Mouse (Mus musculus): Measurements from ENCODE around the gene Bcam. TPM values are rescaled to one million over a fixed set of nuclear protein-coding genes. Genes with fewer than 3 reads are reported as not detected.

The Bcam gene
- polyA plus RNA-seq, 1 experiment from 2014 or later: 163 TPM

GRCm38 (mm10) chr7:19781741-19782140 is 10.9 kb upstream of the Bcam start:
- ATAC-seq (replicated peaks; ENCODE audit: insufficient number of reproducible peaks, low FRiP score, low TSS enrichment): no peak
- Histone ChIP-seq H3K4me1 (ENCODE audit: control insufficient read depth, insufficient read depth, low read length) (no peaks in the 10 kb centered on the region), H3K4me3 (ENCODE audit: low read depth, low read length) (no peak overlapping the region), H3K9me3 (replicated peaks; ENCODE audit: control insufficient read depth, low read length) (0 out of 2 replicates have a peak, but pooled peaks cover 2% of the 10 kb centered on the region), H3K27ac (ENCODE audit: low read depth, low read length) (no peak overlapping the region), H3K27me3 (ENCODE audit: control insufficient read depth, insufficient read depth, low read length) (no peaks in the 10 kb centered on the region), H3K36me3 (ENCODE audit: control insufficient read depth, insufficient read depth, low read length) (no peaks in the 10 kb centered on the region), H3K4me2 (no peak overlapping the region), H3K9ac (ENCODE audit: low read depth, low read length) (no peak overlapping the region)
- WGBS (ENCODE audit: insufficient replicate concordance): 84% methylated on average over 7 of the region's 7 CpGs

GRCm38 (mm10) chr7:19779903-19780302 is 9.1 kb upstream of the Bcam start:
- H3K9ac ChIP-seq (ENCODE audit: low read depth, low read length): no peak overlapping the region
- H3K27ac ChIP-seq (ENCODE audit: low read depth, low read length): no peak overlapping the region
- no peak for ATAC-seq (replicated peaks; ENCODE audit: insufficient number of reproducible peaks, low FRiP score, low TSS enrichment)
- H3K4me1 ChIP-seq (ENCODE audit: control insufficient read depth, insufficient read depth, low read length): no peaks in the 10 kb centered on the region
- H3K4me3 ChIP-seq (ENCODE audit: low read depth, low read length): no peak overlapping the region
- H3K27me3 ChIP-seq (ENCODE audit: control insufficient read depth, insufficient read depth, low read length): no peaks in the 10 kb centered on the region
- H3K9me3 ChIP-seq (replicated peaks; ENCODE audit: control insufficient read depth, low read length): 0 out of 2 replicates have a peak, but pooled peaks cover 2% of the 10 kb centered on the region
- WGBS (ENCODE audit: insufficient replicate concordance): 76% methylated on average over 4 of the region's 4 CpGs
- H3K4me2 ChIP-seq: no peak overlapping the region
- no peaks in the 10 kb centered on the region for H3K36me3 ChIP-seq (ENCODE audit: control insufficient read depth, insufficient read depth, low read length)

- Histone ChIP-seq H3K9ac (ENCODE audit: low read depth, low read length) (no peak overlapping the region), H3K4me2 (no peak overlapping the region), H3K9me3 (replicated peaks; ENCODE audit: control insufficient read depth, low read length) (0 out of 2 replicates have a peak, but pooled peaks cover 2% of the 10 kb centered on the region), H3K4me1 (ENCODE audit: control insufficient read depth, insufficient read depth, low read length) (no peaks in the 10 kb centered on the region), H3K27me3 (ENCODE audit: control insufficient read depth, insufficient read depth, low read length) (no peaks in the 10 kb centered on the region), H3K36me3 (ENCODE audit: control insufficient read depth, insufficient read depth, low read length) (no peaks in the 10 kb centered on the region), H3K4me3 (ENCODE audit: low read depth, low read length) (no peak overlapping the region), H3K27ac (ENCODE audit: low read depth, low read length) (no peak overlapping the region)
- WGBS (ENCODE audit: insufficient replicate concordance): 85% methylated on average over 8 of the region's 8 CpGs
- no peak for ATAC-seq (replicated peaks; ENCODE audit: insufficient number of reproducible peaks, low FRiP score, low TSS enrichment)
These were observed 7.8 kb upstream of the Bcam start for GRCm38 (mm10) chr7:19778645-19779044.

GRCm38 (mm10) chr7:19777049-19777723 is 6.4 kb upstream of the Bcam start:
- H3K36me3 ChIP-seq (ENCODE audit: control insufficient read depth, insufficient read depth, low read length): no peaks in the 10 kb centered on the region
- H3K27ac ChIP-seq (ENCODE audit: low read depth, low read length): no peak overlapping the region
- H3K9ac ChIP-seq (ENCODE audit: low read depth, low read length): no peak overlapping the region
- H3K4me1 ChIP-seq (ENCODE audit: control insufficient read depth, insufficient read depth, low read length): no peaks in the 10 kb centered on the region
- no peak overlapping the region for H3K4me3 ChIP-seq (ENCODE audit: low read depth, low read length)
- no peak for ATAC-seq (replicated peaks; ENCODE audit: insufficient number of reproducible peaks, low FRiP score, low TSS enrichment)
- H3K9me3 ChIP-seq (replicated peaks; ENCODE audit: control insufficient read depth, low read length): 0 out of 2 replicates have a peak, but pooled peaks cover 2% of the 10 kb centered on the region
- no peak overlapping the region for H3K4me2 ChIP-seq
- H3K27me3 ChIP-seq (ENCODE audit: control insufficient read depth, insufficient read depth, low read length): no peaks in the 10 kb centered on the region
- 82% methylated on average over 11 of the region's 11 CpGs for WGBS (ENCODE audit: insufficient replicate concordance)

GRCm38 (mm10) chr7:19771682-19772081 is 866 bp upstream of the Bcam start:
- Histone ChIP-seq H3K9me3 (replicated peaks; ENCODE audit: control insufficient read depth, low read length) (no peaks in the 10 kb centered on the region), H3K36me3 (ENCODE audit: control insufficient read depth, insufficient read depth, low read length) (no peaks in the 10 kb centered on the region), H3K27me3 (ENCODE audit: control insufficient read depth, insufficient read depth, low read length) (no peaks in the 10 kb centered on the region; the same call in 1 of the 2 replicates), H3K4me3 (ENCODE audit: low read depth, low read length) (no peak overlapping the region), H3K9ac (ENCODE audit: low read depth, low read length) (no peak overlapping the region), H3K4me1 (ENCODE audit: control insufficient read depth, insufficient read depth, low read length) (peaks cover 26% of the 10 kb centered on the region), H3K27ac (ENCODE audit: low read depth, low read length) (no peak overlapping the region), H3K4me2 (peak overlapping the region; percentile 68)
- 54% methylated on average over 4 of the region's 4 CpGs for whole genome bisulfite sequencing (ENCODE audit: insufficient replicate concordance)
- ATAC-seq (replicated peaks; ENCODE audit: insufficient number of reproducible peaks, low FRiP score, low TSS enrichment): no peak

- Histone ChIP-seq H3K27ac (ENCODE audit: low read depth, low read length) (no peak overlapping the region), H3K9ac (ENCODE audit: low read depth, low read length) (peak overlapping the region; percentile 80), H3K9me3 (replicated peaks; ENCODE audit: control insufficient read depth, low read length) (no peaks in the 10 kb centered on the region), H3K4me1 (ENCODE audit: control insufficient read depth, insufficient read depth, low read length) (peaks cover 26% of the 10 kb centered on the region), H3K4me2 (peak overlapping the region; percentile 68), H3K27me3 (ENCODE audit: control insufficient read depth, insufficient read depth, low read length) (no peaks in the 10 kb centered on the region; the same call in 1 of the 2 replicates), H3K36me3 (ENCODE audit: control insufficient read depth, insufficient read depth, low read length) (no peaks in the 10 kb centered on the region), H3K4me3 (ENCODE audit: low read depth, low read length) (peak overlapping the region; percentile 65)
- ATAC-seq (replicated peaks; ENCODE audit: insufficient number of reproducible peaks, low FRiP score, low TSS enrichment): peak; percentile 77
- 2% methylated on average over 24 of the region's 28 CpGs for WGBS (ENCODE audit: insufficient replicate concordance)
These were observed 451 bp downstream of the Bcam start for GRCm38 (mm10) chr7:19770375-19770754.

- no peak for ATAC-seq (replicated peaks; ENCODE audit: insufficient number of reproducible peaks, low FRiP score, low TSS enrichment)
- peak overlapping the region; percentile 80 for H3K9ac ChIP-seq (ENCODE audit: low read depth, low read length)
- peaks cover 26% of the 10 kb centered on the region for H3K4me1 ChIP-seq (ENCODE audit: control insufficient read depth, insufficient read depth, low read length)
- H3K36me3 ChIP-seq (ENCODE audit: control insufficient read depth, insufficient read depth, low read length): no peaks in the 10 kb centered on the region
- no peaks in the 10 kb centered on the region for H3K9me3 ChIP-seq (replicated peaks; ENCODE audit: control insufficient read depth, low read length)
- WGBS (ENCODE audit: insufficient replicate concordance): 8% methylated on average over 16 of the region's 16 CpGs
- H3K4me2 ChIP-seq: peak overlapping the region; percentile 68
- 0 out of 2 replicates have a peak overlapping the region, but pooled peaks have one; percentile 22 for H3K27ac ChIP-seq (ENCODE audit: low read depth, low read length)
- no peaks in the 10 kb centered on the region; the same call in 1 of the 2 replicates for H3K27me3 ChIP-seq (ENCODE audit: control insufficient read depth, insufficient read depth, low read length)
- peak overlapping the region; percentile 65 for H3K4me3 ChIP-seq (ENCODE audit: low read depth, low read length)
These were observed 1.1 kb downstream of the Bcam start for GRCm38 (mm10) chr7:19769434-19770374.

- Histone ChIP-seq H3K9me3 (replicated peaks; ENCODE audit: control insufficient read depth, low read length) (no peaks in the 10 kb centered on the region), H3K4me1 (ENCODE audit: control insufficient read depth, insufficient read depth, low read length) (peaks cover 26% of the 10 kb centered on the region), H3K36me3 (ENCODE audit: control insufficient read depth, insufficient read depth, low read length) (peaks cover 3% of the 10 kb centered on the region; the same call in 1 of the 2 replicates), H3K9ac (ENCODE audit: low read depth, low read length) (peak overlapping the region; percentile 80), H3K27ac (ENCODE audit: low read depth, low read length) (0 out of 2 replicates have a peak overlapping the region, but pooled peaks have one; percentile 22), H3K27me3 (ENCODE audit: control insufficient read depth, insufficient read depth, low read length) (no peaks in the 10 kb centered on the region; the same call in 1 of the 2 replicates), H3K4me3 (ENCODE audit: low read depth, low read length) (peak overlapping the region; percentile 65), H3K4me2 (peak overlapping the region; percentile 68)
- ATAC-seq (replicated peaks; ENCODE audit: insufficient number of reproducible peaks, low FRiP score, low TSS enrichment): no peak
- WGBS (ENCODE audit: insufficient replicate concordance): 17% methylated on average over 4 of the region's 4 CpGs
These were observed 1.8 kb downstream of the Bcam start for GRCm38 (mm10) chr7:19769001-19769400.
